Mouse (Mus musculus): ENCODE data around the gene Taf3. TPM values are rescaled to one million over a fixed set of nuclear protein-coding genes. Genes with fewer than 3 reads are reported as not detected.

Taf3 gene
- total and polyA plus RNA-seq, 3 experiments, result 3.0 to 8.6 (median 8.2) TPM

DNA sequence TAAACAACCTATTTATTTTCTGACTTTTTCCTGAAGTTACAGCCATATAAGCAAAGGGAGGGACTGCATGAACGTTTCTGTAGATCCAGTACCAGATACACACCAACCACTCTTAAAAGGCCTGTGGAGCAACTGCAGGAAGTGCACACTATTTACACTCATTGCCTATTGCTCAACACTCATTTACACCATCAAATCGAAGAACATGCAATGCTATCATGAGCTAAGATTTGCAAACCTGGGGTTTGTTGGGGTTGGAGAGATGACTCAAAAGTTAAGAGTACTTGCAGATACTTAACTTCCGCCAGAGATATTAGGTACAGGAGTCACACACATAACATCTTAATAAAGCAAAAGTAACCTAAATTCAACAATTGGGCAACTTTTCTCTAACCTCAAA is 76.5 kb downstream of the Taf3 start:
- Histone ChIP-seq H3K79me2 (replicated peaks; ENCODE audit: control insufficient read depth, insufficient read depth, low read length) (no peaks in the 10 kb centered on the region), H3K27ac (no peak overlapping the region), H3K9ac (ENCODE audit: low read depth, low read length) (no peak overlapping the region), H3K4me1 (ENCODE audit: control insufficient read depth, insufficient read depth, low read length) (peaks cover 5% of the 10 kb centered on the region), H3K27me3 (ENCODE audit: control insufficient read depth, insufficient read depth, low read length) (no peaks in the 10 kb centered on the region), H3K36me3 (ENCODE audit: control insufficient read depth, insufficient read depth, low read length) (peaks cover 2% of the 10 kb centered on the region; the same call in 1 of the 2 replicates), H3K4me3 (no peak overlapping the region)
- 75% methylated on average over 3 of the region's 3 CpGs for WGBS
- intact Hi-C loops (cut with DNase I), result no loop called here
- TF ChIP-seq EP300 (IDR thresholded peaks at IDR 0.05; ENCODE audit: insufficient read depth, low read depth, low read length), result no peak
- TF ChIP-seq POLR2A (IDR thresholded peaks at IDR 0.05; ENCODE audit: insufficient read depth, low read depth, low read length), result no peak
- DNase-seq, result no peak

DNA sequence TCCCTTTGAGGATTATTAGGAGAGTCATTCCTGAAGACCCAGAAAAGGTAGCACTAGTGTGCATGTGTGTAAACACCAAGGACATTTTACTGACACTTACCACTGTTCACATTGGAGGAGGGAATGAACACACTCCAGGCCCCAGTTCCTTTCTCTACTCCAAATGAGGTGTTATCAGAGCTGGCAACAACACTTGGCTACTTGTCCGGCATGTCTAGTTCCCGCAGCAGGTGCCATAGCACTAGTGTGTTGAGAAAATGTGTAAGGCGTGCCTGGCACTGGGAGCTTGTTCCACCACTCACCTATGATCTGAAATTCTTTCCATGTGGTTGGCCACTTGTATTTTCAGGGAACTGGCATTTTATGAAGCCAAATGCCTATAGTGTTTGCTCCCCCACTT is 77.8 kb downstream of the Taf3 start:
- 33% methylated on average over 3 of the region's 3 CpGs for WGBS
- Histone ChIP-seq H3K9ac (ENCODE audit: low read depth, low read length) (no peak overlapping the region), H3K27me3 (ENCODE audit: control insufficient read depth, insufficient read depth, low read length) (no peaks in the 10 kb centered on the region), H3K4me3 (no peak overlapping the region), H3K4me1 (ENCODE audit: control insufficient read depth, insufficient read depth, low read length) (peaks cover 5% of the 10 kb centered on the region), H3K79me2 (replicated peaks; ENCODE audit: control insufficient read depth, insufficient read depth, low read length) (no peaks in the 10 kb centered on the region), H3K27ac (peak overlapping the region; percentile 73), H3K36me3 (ENCODE audit: control insufficient read depth, insufficient read depth, low read length) (peaks cover 2% of the 10 kb centered on the region; the same call in 1 of the 2 replicates)
- TF ChIP-seq EP300 (IDR thresholded peaks at IDR 0.05; ENCODE audit: insufficient read depth, low read depth, low read length), result peak; percentile 68; the same call in 1 of the 2 replicates
- TF ChIP-seq POLR2A (IDR thresholded peaks at IDR 0.05; ENCODE audit: insufficient read depth, low read depth, low read length), result no peak
- no peak for TF ChIP-seq CTCF (IDR thresholded peaks at IDR 0.05)
- intact Hi-C loops (cut with DNase I), result no loop called here
- peak; percentile 35 to 67 for DNase-seq

DNA sequence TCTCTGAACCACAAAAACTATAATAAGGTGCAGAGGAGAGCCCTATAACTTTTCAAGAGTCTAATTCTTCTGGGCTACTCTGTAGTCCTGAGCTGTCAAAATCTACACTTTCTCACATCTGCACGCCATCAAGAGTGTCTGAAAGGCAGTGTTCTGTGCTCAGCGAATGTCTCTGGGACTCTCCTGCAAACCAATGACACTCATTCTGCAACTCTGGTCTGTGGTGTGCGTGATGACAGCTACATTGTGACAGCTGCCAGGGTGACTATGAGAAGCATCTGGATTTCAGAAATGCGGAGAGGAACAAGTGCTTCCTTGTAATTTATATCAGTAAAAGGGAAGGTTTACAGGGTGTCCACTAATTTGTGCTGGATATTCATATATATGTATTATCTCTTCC is 78.2 kb downstream of the Taf3 start:
- no peaks in the 10 kb centered on the region for H3K27me3 ChIP-seq (ENCODE audit: control insufficient read depth, insufficient read depth, low read length)
- peaks cover 2% of the 10 kb centered on the region; the same call in 1 of the 2 replicates for H3K36me3 ChIP-seq (ENCODE audit: control insufficient read depth, insufficient read depth, low read length)
- WGBS, result 49% methylated on average over 4 of the region's 4 CpGs
- TF ChIP-seq POLR2A (IDR thresholded peaks at IDR 0.05; ENCODE audit: insufficient read depth, low read depth, low read length) (no peak), CTCF (IDR thresholded peaks at IDR 0.05) (no peak), EP300 (IDR thresholded peaks at IDR 0.05; ENCODE audit: insufficient read depth, low read depth, low read length) (no peak)
- H3K79me2 ChIP-seq (replicated peaks; ENCODE audit: control insufficient read depth, insufficient read depth, low read length), result no peaks in the 10 kb centered on the region
- no peak overlapping the region for H3K4me3 ChIP-seq
- intact Hi-C loops (cut with DNase I), result no loop called here
- DNase-seq, result no peak
- H3K27ac ChIP-seq, result peak overlapping the region; percentile 73
- H3K4me1 ChIP-seq (ENCODE audit: control insufficient read depth, insufficient read depth, low read length), result peaks cover 5% of the 10 kb centered on the region
- H3K9ac ChIP-seq (ENCODE audit: low read depth, low read length), result no peak overlapping the region

DNA sequence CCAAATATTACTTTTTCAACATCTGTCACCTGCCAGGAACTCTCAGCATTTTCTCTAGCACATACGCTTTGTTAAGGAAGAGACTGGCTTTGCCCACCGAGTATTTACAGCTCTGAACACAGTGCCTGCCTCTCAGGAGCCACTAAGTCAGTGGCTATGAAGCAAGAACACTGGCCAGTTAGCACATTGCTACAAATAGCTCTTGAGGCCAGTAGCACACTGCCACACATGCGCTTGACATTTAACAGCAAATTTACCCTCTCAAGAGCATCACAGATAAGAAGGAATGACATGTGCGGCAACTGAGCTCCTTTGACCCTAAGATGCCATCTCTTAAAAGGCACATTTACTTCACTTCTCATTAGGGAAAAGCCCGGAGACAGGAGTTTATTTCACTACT is 78.7 kb downstream of the Taf3 start:
- Histone ChIP-seq H3K27ac (peak overlapping the region; percentile 73), H3K4me1 (ENCODE audit: control insufficient read depth, insufficient read depth, low read length) (peaks cover 5% of the 10 kb centered on the region), H3K9ac (ENCODE audit: low read depth, low read length) (no peak overlapping the region), H3K79me2 (replicated peaks; ENCODE audit: control insufficient read depth, insufficient read depth, low read length) (no peaks in the 10 kb centered on the region), H3K4me3 (no peak overlapping the region), H3K27me3 (ENCODE audit: control insufficient read depth, insufficient read depth, low read length) (no peaks in the 10 kb centered on the region), H3K36me3 (ENCODE audit: control insufficient read depth, insufficient read depth, low read length) (peaks cover 2% of the 10 kb centered on the region; the same call in 1 of the 2 replicates)
- WGBS, result 53% methylated on average over 5 of the region's 5 CpGs
- TF ChIP-seq CTCF (IDR thresholded peaks at IDR 0.05) (no peak), EP300 (IDR thresholded peaks at IDR 0.05; ENCODE audit: insufficient read depth, low read depth, low read length) (0 out of 2 replicates have a peak, but pooled peaks have one; percentile 59)
- peak in 1 of 2 experiments; percentile 39 for DNase-seq
- intact Hi-C loops (cut with DNase I), result no loop called here

DNA sequence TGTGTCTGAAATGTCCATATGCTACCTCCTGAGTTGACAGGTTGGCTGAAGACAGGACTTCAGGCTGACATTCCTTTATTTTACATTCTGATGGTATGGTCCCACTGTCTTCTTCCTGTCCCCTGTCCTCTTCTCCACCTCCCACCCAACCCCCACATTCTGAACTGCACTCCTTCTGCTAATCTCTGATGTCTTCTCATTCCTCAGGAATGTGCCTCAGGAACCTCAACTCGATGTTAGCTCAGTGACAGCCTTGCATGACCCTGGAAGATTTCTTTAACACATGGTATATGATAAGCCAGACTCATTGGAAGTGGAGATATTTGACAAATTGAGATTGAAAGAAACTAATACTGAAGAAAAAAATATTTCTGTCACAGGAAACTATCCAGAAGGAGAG is 81.8 kb downstream of the Taf3 start:
- Histone ChIP-seq H3K27ac (no peak overlapping the region), H3K27me3 (ENCODE audit: control insufficient read depth, insufficient read depth, low read length) (no peaks in the 10 kb centered on the region), H3K36me3 (ENCODE audit: control insufficient read depth, insufficient read depth, low read length) (peaks cover 2% of the 10 kb centered on the region; the same call in 1 of the 2 replicates), H3K4me3 (no peak overlapping the region), H3K4me1 (ENCODE audit: control insufficient read depth, insufficient read depth, low read length) (peaks cover 5% of the 10 kb centered on the region), H3K9ac (ENCODE audit: low read depth, low read length) (no peak overlapping the region), H3K79me2 (replicated peaks; ENCODE audit: control insufficient read depth, insufficient read depth, low read length) (no peaks in the 10 kb centered on the region; the same call in 1 of the 2 replicates)
- TF ChIP-seq CTCF (IDR thresholded peaks at IDR 0.05), result no peak
- no peak for TF ChIP-seq POLR2A (IDR thresholded peaks at IDR 0.05; ENCODE audit: insufficient read depth, low read depth, low read length)
- TF ChIP-seq EP300 (IDR thresholded peaks at IDR 0.05; ENCODE audit: insufficient read depth, low read depth, low read length), result no peak
- WGBS, result 11% methylated on average over 1 of the region's 1 CpGs
- no peak for DNase-seq
- intact Hi-C loops (cut with DNase I), result no loop called here

DNA sequence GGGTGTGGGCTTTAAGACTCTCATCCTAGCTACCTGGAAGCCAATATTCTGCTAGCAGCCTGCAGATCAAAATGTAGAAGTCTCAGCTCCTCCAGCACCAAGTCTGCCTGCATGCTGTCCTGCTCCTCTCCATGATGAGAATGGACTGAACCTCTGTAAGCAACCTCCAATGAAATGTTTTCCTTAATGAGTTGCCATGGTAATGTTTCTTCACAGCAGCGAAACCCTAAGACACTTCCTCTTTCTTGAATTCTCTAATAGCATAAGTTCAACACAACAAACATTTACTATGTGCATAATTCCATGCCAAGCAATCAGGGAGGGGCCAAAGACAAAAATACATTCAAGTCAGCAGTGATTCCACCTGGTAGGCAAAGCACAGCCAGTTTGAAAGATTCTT is 82.8 kb downstream of the Taf3 start:
- 60% methylated on average over 1 of the region's 1 CpGs for WGBS

More for the DNA sequence above, 82.8 kb downstream of the Taf3 start:
- intact Hi-C loops (cut with DNase I), result no loop called here
- no peak for TF ChIP-seq CTCF (IDR thresholded peaks at IDR 0.05)
- TF ChIP-seq POLR2A (IDR thresholded peaks at IDR 0.05; ENCODE audit: insufficient read depth, low read depth, low read length), result no peak
- Histone ChIP-seq H3K4me3 (no peak overlapping the region), H3K27me3 (ENCODE audit: control insufficient read depth, insufficient read depth, low read length) (no peaks in the 10 kb centered on the region), H3K79me2 (replicated peaks; ENCODE audit: control insufficient read depth, insufficient read depth, low read length) (no peaks in the 10 kb centered on the region; the same call in 1 of the 2 replicates), H3K36me3 (ENCODE audit: control insufficient read depth, insufficient read depth, low read length) (peaks cover 2% of the 10 kb centered on the region; the same call in 1 of the 2 replicates), H3K9ac (ENCODE audit: low read depth, low read length) (no peak overlapping the region), H3K4me1 (ENCODE audit: control insufficient read depth, insufficient read depth, low read length) (peaks cover 5% of the 10 kb centered on the region), H3K27ac (no peak overlapping the region)
- DNase-seq, result no peak
